Mouse (Mus musculus) skeletal muscle tissue, postnatal 0 days (tissue): ENCODE measurements around the gene P2ry10. TPM values are rescaled to one million over a fixed set of nuclear protein-coding genes. Genes with fewer than 3 reads are reported as not detected.

Experiments used
- polyA plus RNA-seq: library from polyadenylated mRNA; unstranded; fragments of >200 nt; fragmentation: Nextera tagmentation; extraction: Ambion mirVana; gene quantifications from 2 replicates; pipeline ENCODE4 v1.2.1, GENCODE M21; 2015

P2ry10 gene
- polyA plus RNA-seq, result 0.22 and 0.26 TPM in 2 replicates

DNA sequence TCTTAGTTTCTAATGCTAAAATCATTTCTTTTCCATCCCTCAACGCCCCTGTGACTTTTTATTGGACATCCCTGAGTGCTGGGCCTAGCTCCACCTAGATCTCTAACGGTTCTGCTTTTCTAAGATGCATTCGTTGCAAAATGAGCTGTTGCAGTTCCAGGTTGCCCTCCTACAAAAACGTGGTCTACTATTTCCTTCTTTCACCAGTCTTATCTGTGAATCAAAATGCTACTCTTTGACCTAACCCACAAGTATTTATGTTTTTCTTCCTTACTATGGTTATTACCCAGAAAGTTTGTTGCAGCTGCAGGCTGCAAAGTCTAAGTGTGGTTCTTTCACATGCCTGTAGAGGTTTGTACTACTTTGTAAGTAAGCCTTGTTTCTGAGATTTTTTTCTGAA, at the start of gene P2ry10:
TSS of gene P2ry10 (plus strand) at position 316 of the 400 bp plus-strand sequence.

DNA sequence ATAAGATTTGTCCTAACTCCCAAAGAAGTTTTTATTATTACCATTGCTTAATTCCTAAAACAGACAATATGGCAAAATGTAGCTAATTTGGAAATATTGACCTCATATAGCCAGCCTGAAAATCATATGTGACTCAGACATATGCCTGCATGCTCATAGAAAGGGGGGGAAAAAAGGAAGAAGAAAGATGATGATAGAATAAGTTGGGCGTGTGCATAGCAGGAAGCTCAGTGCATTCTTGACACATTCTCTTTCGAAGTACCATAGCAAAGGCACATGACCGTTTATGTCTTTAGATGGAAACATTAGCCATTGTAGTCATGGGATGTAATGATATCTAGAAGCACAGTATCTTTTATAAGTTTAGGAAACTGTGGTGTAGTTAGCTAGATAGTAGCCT, 60.4 kb downstream of the P2ry10 start, which contains the start of gene P2ry10b:
TSS of gene P2ry10b (plus strand) at position 247 of the 400 bp plus-strand sequence.

Other genes with a start within 250 kb of the P2ry10 start
- 50.5 and 54.3 TPM in 2 replicates for gene Rtl3, start 247.8 kb upstream of the P2ry10 start, polyA plus RNA-seq
- gene Lpar4, start 167.9 kb upstream of the P2ry10 start, polyA plus RNA-seq, result 25.4 and 27.8 TPM in 2 replicates
- 5.1 TPM in 2 replicates for gene P2ry10b, start 60.4 kb downstream of the P2ry10 start, polyA plus RNA-seq
- gene Gpr174, start 167.4 kb downstream of the P2ry10 start, polyA plus RNA-seq, result 0.08 and 0.21 TPM in 2 replicates